Mouse (Mus musculus): ENCODE data around the gene Lair1. TPM values are rescaled to one million over a fixed set of nuclear protein-coding genes. Genes with fewer than 3 reads are reported as not detected.
"Not testable (repeated sequence)": the region's sequence is repeated elsewhere in the genome, so short reads cannot be mapped to it uniquely, and the experiment has no call there.

Gene Lair1
- total RNA-seq, 2 experiments from 2014 or later = 4.0 to 6.8 TPM

GRCm38 (mm10) chr7:4004636-4005035 is 58.4 kb downstream of the Lair1 start:
- DNase-seq (ENCODE audit: low spot score in 2 of 2) = not testable (repeated sequence)

- not testable (repeated sequence) for DNase-seq (ENCODE audit: low spot score in 2 of 2)
Observed at GRCm38 (mm10) chr7:4003996-4004395, 59.0 kb downstream of the Lair1 start.

GRCm38 (mm10) chr7:3962017-3962416 is 101.0 kb downstream of the Lair1 start:
- DNase-seq (ENCODE audit: low spot score in 2 of 2) = no peak

- no peak for DNase-seq (ENCODE audit: low spot score in 2 of 2)
Observed at GRCm38 (mm10) chr7:3957387-3957786, 105.6 kb downstream of the Lair1 start.

Other genes with a start within 250 kb of the Lair1 start
- not detected for gene Gm15448, start 237.5 kb downstream of the Lair1 start, total RNA-seq (2021)
- gene Pira2, start 218.2 kb downstream of the Lair1 start, total RNA-seq (2021) = not detected
- not detected for gene Gm14548, start 165.1 kb downstream of the Lair1 start, total RNA-seq (2021)
- gene Lilra6, start 147.7 kb downstream of the Lair1 start, total RNA-seq (2021) = not detected
- 100 to 1,000 TPM; 671 to 757 TPM for gene Ttyh1, start 56.2 kb upstream of the Lair1 start, total RNA-seq (2021)
- gene Leng8, start 73.8 kb upstream of the Lair1 start, total RNA-seq (2021) = 100 to 1,000 TPM; 157 to 196 TPM
- gene Leng9, start 87.2 kb upstream of the Lair1 start, total RNA-seq (2021) = 1 to 10 TPM; 5.2 to 6.2 TPM
- 1 to 10 TPM; 1.1 to 1.4 TPM for gene Cdc42ep5, start 101.7 kb upstream of the Lair1 start, total RNA-seq (2021)
- not detected for gene Lilra5, start 174.6 kb upstream of the Lair1 start, total RNA-seq (2021)